Mouse (Mus musculus): ENCODE data around the gene Fbxl13.

- TF ChIP-seq CTCF (IDR thresholded peaks at IDR 0.05; ENCODE audit: borderline replicate concordance, extremely low read depth, insufficient read depth, insufficient read length) = no peak
- no peak for TF ChIP-seq POLR2A (IDR thresholded peaks at IDR 0.05; ENCODE audit: borderline replicate concordance, extremely low read depth, insufficient read depth, insufficient read length, poor library complexity, severe bottlenecking)
Observed at GRCm38 (mm10) chr5:21572764-21573416, 72.5 kb downstream of the Fbxl13 start.

Data from brain, embryonic 14.5 days (tissue).